Mouse (Mus musculus): ENCODE measurements around the gene Neo1. TPM values are rescaled to one million over a fixed set of nuclear protein-coding genes. Genes with fewer than 3 reads are reported as not detected.

The Neo1 gene
- total RNA-seq (2014; rRNA removed) (9.3 and 9.6 TPM in 2 replicates), polyA plus RNA-seq (2012; rRNA removed) (4.4 and 4.8 TPM in 2 replicates)

- under 1% methylated on average over 63 of the region's 86 CpGs for WGBS
- H3K36me3 ChIP-seq (ENCODE audit: control insufficient read depth, insufficient read depth, low read length): no peaks in the 10 kb centered on the region
- H3K27me3 ChIP-seq (ENCODE audit: control insufficient read depth, insufficient read depth, low read length): no peaks in the 10 kb centered on the region
- H3K9ac ChIP-seq (ENCODE audit: low read depth, low read length): peak within 1 kb of the TSS; percentile 81
- H3K4me3 ChIP-seq (ENCODE audit: insufficient read depth, low read depth, low read length): peak within 1 kb of the TSS; percentile 69
- H3K4me1 ChIP-seq (ENCODE audit: control insufficient read depth, insufficient read depth, low read length): peaks cover 5% of the 10 kb centered on the region; the same call in 1 of the 2 replicates
- TF ChIP-seq CTCF (IDR thresholded peaks at IDR 0.05; ENCODE audit: low read depth, low read length) (no peak), POLR2A (IDR thresholded peaks at IDR 0.05; ENCODE audit: extremely low read depth, insufficient read depth, low read length) (0 out of 2 replicates have a peak, but pooled peaks have one; percentile 28)
- peak within 1 kb of the TSS; percentile 83 for H3K27ac ChIP-seq (replicated peaks; ENCODE audit: insufficient read depth, low read depth, low read length)
- H3K79me2 ChIP-seq (ENCODE audit: control insufficient read depth, insufficient read depth, low read length): peaks cover 13% of the 10 kb centered on the region; the same call in 1 of the 2 replicates
- peak; percentile 57 for DNase-seq (ENCODE audit: extremely low read depth, low read depth, low spot score)
Observed at GRCm38 (mm10) chr9:59036159-59036731, at the start of gene Neo1. TSS of gene Neo1 (minus strand) at chr9:59036441.

- TF ChIP-seq POLR2A (IDR thresholded peaks at IDR 0.05; ENCODE audit: extremely low read depth, insufficient read depth, low read length): no peak
- TF ChIP-seq CTCF (IDR thresholded peaks at IDR 0.05; ENCODE audit: low read depth, low read length): no peak
- no peak for DNase-seq (ENCODE audit: extremely low read depth, low read depth, low spot score)
- H3K27me3 ChIP-seq (ENCODE audit: control insufficient read depth, insufficient read depth, low read length): peaks cover 4% of the 10 kb centered on the region; the same call in 1 of the 2 replicates
- no peaks in the 10 kb centered on the region for H3K36me3 ChIP-seq (ENCODE audit: control insufficient read depth, insufficient read depth, low read length)
- 89% methylated on average over 4 of the region's 4 CpGs for WGBS
- no peaks in the 10 kb centered on the region for H3K4me1 ChIP-seq (ENCODE audit: control insufficient read depth, insufficient read depth, low read length)
- H3K79me2 ChIP-seq (ENCODE audit: control insufficient read depth, insufficient read depth, low read length): no peaks in the 10 kb centered on the region
- no peak overlapping the region for H3K4me3 ChIP-seq (ENCODE audit: insufficient read depth, low read depth, low read length)
- H3K9ac ChIP-seq (ENCODE audit: low read depth, low read length): no peak overlapping the region
- no peak overlapping the region for H3K27ac ChIP-seq (replicated peaks; ENCODE audit: insufficient read depth, low read depth, low read length)
Observed at GRCm38 (mm10) chr9:59075632-59076031, 39.4 kb upstream of the Neo1 start.

GRCm38 (mm10) chr9:59073887-59074286 lies 37.6 kb upstream of the Neo1 start:
- Histone ChIP-seq H3K27me3 (ENCODE audit: control insufficient read depth, insufficient read depth, low read length) (peaks cover 4% of the 10 kb centered on the region; the same call in 1 of the 2 replicates), H3K9ac (ENCODE audit: low read depth, low read length) (no peak overlapping the region), H3K36me3 (ENCODE audit: control insufficient read depth, insufficient read depth, low read length) (no peaks in the 10 kb centered on the region), H3K4me1 (ENCODE audit: control insufficient read depth, insufficient read depth, low read length) (no peaks in the 10 kb centered on the region), H3K27ac (replicated peaks; ENCODE audit: insufficient read depth, low read depth, low read length) (no peak overlapping the region), H3K79me2 (ENCODE audit: control insufficient read depth, insufficient read depth, low read length) (no peaks in the 10 kb centered on the region), H3K4me3 (ENCODE audit: insufficient read depth, low read depth, low read length) (no peak overlapping the region)
- 92% methylated on average over 4 of the region's 4 CpGs for WGBS
- DNase-seq (ENCODE audit: extremely low read depth, low read depth, low spot score): no peak
- no peak for TF ChIP-seq CTCF (IDR thresholded peaks at IDR 0.05; ENCODE audit: low read depth, low read length)
- TF ChIP-seq POLR2A (IDR thresholded peaks at IDR 0.05; ENCODE audit: extremely low read depth, insufficient read depth, low read length): no peak

GRCm38 (mm10) chr9:59072076-59072777 lies 36.0 kb upstream of the Neo1 start:
- no peak for TF ChIP-seq POLR2A (IDR thresholded peaks at IDR 0.05; ENCODE audit: extremely low read depth, insufficient read depth, low read length)
- no peak for TF ChIP-seq CTCF (IDR thresholded peaks at IDR 0.05; ENCODE audit: low read depth, low read length)
- Histone ChIP-seq H3K4me3 (ENCODE audit: insufficient read depth, low read depth, low read length) (no peak overlapping the region), H3K4me1 (ENCODE audit: control insufficient read depth, insufficient read depth, low read length) (no peaks in the 10 kb centered on the region), H3K79me2 (ENCODE audit: control insufficient read depth, insufficient read depth, low read length) (no peaks in the 10 kb centered on the region), H3K36me3 (ENCODE audit: control insufficient read depth, insufficient read depth, low read length) (no peaks in the 10 kb centered on the region), H3K9ac (ENCODE audit: low read depth, low read length) (no peak overlapping the region), H3K27ac (replicated peaks; ENCODE audit: insufficient read depth, low read depth, low read length) (no peak overlapping the region), H3K27me3 (ENCODE audit: control insufficient read depth, insufficient read depth, low read length) (peaks cover 4% of the 10 kb centered on the region; the same call in 1 of the 2 replicates)
- 57% methylated on average over 14 of the region's 14 CpGs for WGBS
- DNase-seq (ENCODE audit: extremely low read depth, low read depth, low spot score): no peak

- H3K4me3 ChIP-seq (ENCODE audit: insufficient read depth, low read depth, low read length): no peak overlapping the region
- no peak for DNase-seq (ENCODE audit: extremely low read depth, low read depth, low spot score)
- no peaks in the 10 kb centered on the region for H3K79me2 ChIP-seq (ENCODE audit: control insufficient read depth, insufficient read depth, low read length)
- H3K4me1 ChIP-seq (ENCODE audit: control insufficient read depth, insufficient read depth, low read length): no peaks in the 10 kb centered on the region
- H3K27me3 ChIP-seq (ENCODE audit: control insufficient read depth, insufficient read depth, low read length): peaks cover 4% of the 10 kb centered on the region; the same call in 1 of the 2 replicates
- TF ChIP-seq CTCF (IDR thresholded peaks at IDR 0.05; ENCODE audit: low read depth, low read length): no peak
- no peak for TF ChIP-seq POLR2A (IDR thresholded peaks at IDR 0.05; ENCODE audit: extremely low read depth, insufficient read depth, low read length)
- H3K36me3 ChIP-seq (ENCODE audit: control insufficient read depth, insufficient read depth, low read length): no peaks in the 10 kb centered on the region
- H3K9ac ChIP-seq (ENCODE audit: low read depth, low read length): no peak overlapping the region
- no peak overlapping the region for H3K27ac ChIP-seq (replicated peaks; ENCODE audit: insufficient read depth, low read depth, low read length)
- WGBS: 67% methylated on average over 7 of the region's 7 CpGs
Observed at GRCm38 (mm10) chr9:59071220-59071977, 35.2 kb upstream of the Neo1 start.

Data from liver, adult 2 months (tissue).